Mouse (Mus musculus): Measurements from ENCODE around the gene Sf1. TPM values are rescaled to one million over a fixed set of nuclear protein-coding genes. Genes with fewer than 3 reads are reported as not detected.

The Sf1 gene
- polyA plus RNA-seq, 1 experiment = 159 TPM

DNA sequence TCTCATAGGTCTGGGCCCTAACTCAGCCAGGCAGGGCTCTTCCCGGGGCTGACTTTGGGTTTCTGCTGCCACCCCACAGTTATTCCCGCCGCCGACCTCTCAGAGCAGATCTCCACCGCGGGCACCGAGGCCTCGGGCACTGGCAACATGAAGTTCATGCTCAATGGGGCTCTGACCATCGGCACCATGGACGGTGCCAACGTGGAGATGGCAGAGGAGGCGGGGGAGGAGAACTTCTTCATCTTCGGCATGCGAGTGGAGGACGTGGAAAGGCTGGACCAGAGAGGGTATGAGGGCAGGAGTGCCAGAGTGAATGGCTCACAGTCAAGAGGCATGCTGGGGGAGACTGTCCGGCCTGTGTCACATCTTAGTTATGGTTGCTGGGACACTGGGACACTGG is 30.1 kb downstream of the Sf1 start:
- TF ChIP-seq CTCF (IDR thresholded peaks at IDR 0.05; ENCODE audit: low read depth, low read length) (no peak), POLR2A (IDR thresholded peaks at IDR 0.05; ENCODE audit: borderline replicate concordance, low read depth, low read length) (no peak)
- no peak overlapping the region for H3K4me3 ChIP-seq (ENCODE audit: insufficient read depth, low read length)
- no peaks in the 10 kb centered on the region for H3K4me1 ChIP-seq (ENCODE audit: control insufficient read depth, insufficient read depth, low read length)
- no peak overlapping the region for H3K27ac ChIP-seq (ENCODE audit: insufficient read depth, low read depth, low read length)

DNA sequence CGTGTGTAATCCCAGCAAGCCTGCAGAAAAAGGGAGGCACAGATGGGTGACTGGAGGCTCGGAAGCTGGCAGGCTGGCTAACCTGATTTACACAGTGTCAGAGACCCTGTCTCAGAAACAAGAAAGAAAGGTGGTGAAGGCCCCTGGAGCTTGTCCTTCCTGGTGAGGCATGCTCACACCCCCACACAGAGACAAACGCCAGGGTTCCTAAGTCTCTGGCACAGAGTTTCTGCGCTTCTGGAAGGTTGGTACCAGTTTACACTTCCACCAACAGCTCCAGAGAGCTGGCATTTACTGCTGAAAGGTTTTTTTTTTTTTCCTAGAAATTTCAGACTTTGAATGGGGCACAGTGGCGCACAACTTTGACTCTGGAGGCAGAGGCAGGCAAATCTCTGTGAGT is 32.7 kb downstream of the Sf1 start:
- Histone ChIP-seq H3K27ac (ENCODE audit: insufficient read depth, low read depth, low read length) (no peak overlapping the region), H3K4me3 (ENCODE audit: insufficient read depth, low read length) (no peak overlapping the region), H3K4me1 (ENCODE audit: control insufficient read depth, insufficient read depth, low read length) (0 out of 2 replicates have a peak, but pooled peaks cover 3% of the 10 kb centered on the region)
- TF ChIP-seq CTCF (IDR thresholded peaks at IDR 0.05; ENCODE audit: low read depth, low read length) = no peak

DNA sequence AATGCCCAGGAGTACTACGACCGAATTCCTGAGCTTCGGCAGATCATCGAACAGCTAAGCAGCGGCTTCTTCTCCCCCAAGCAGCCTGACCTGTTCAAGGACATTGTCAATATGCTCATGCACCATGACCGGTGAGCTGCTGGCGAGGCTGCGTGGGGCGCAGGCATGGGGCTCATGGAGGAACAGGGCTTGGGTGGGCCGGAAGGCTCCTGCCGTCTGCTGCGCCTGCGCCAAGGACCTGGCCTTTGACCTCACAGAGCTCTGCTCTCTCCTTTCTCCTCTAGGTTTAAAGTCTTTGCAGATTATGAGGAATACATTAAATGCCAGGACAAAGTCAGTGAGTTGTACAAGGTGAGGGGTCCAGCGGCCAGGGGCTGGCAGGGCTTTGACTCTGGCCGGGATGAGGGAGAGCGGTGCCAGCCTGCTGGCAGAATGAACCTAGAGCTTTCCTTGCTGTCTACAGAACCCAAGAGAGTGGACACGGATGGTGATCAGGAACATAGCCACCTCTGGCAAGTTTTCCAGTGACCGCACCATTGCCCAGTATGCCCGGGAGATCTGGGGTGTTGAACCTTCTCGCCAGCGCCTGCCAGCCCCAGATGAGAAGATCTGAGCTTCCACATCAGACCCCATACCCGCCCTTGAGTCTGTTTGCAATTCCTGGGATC is 34.2 kb downstream of the Sf1 start:
- Histone ChIP-seq H3K4me3 (ENCODE audit: insufficient read depth, low read length) (no peak overlapping the region), H3K4me1 (ENCODE audit: control insufficient read depth, insufficient read depth, low read length) (peaks cover 9% of the 10 kb centered on the region), H3K27ac (ENCODE audit: insufficient read depth, low read depth, low read length) (no peak overlapping the region)
- TF ChIP-seq POLR2A (IDR thresholded peaks at IDR 0.05; ENCODE audit: borderline replicate concordance, low read depth, low read length) = no peak
- no peak for TF ChIP-seq CTCF (IDR thresholded peaks at IDR 0.05; ENCODE audit: low read depth, low read length)

DNA sequence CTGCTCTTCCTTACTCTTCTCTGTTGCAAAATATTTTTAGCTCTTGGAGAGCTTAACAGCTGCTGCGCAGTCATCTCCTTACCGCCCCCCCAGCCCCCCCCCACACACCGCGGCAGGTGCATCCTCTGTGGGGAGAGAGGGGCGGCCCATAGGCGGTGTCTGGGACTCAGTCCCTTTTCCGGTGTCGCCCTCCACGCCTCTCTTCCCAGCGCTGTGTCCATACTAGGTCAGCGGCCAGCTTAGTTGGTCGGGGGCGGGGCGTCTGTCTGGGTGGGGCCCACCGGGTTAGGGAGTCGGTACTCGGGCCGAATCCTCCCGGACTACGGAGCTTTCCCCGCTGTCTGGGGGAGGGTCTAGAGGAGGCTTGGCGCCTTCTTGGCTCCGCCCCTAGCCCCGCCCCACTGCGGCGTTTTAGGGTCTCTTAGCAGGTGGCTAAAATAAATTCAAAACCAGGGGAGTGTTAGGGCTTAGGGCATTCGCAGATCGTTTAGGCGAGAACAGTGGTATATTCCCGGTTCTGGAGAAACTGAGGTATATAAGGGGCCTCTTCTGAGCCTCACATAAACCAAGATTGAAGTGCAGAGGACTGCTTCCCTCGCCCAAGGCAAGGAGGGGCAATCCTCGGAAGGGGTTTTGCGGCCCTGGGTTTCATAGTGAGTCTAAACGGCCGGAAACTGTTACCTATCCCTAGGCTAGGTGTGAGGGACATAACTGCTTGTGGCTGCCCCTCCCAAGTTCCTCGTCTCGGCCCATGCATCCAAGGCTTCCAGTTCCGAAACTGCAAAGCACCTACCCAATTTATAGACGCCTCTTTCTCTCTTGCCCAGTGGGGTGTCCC is 35.2 kb downstream of the Sf1 start:
- Histone ChIP-seq H3K27ac (ENCODE audit: insufficient read depth, low read depth, low read length) (no peak overlapping the region), H3K4me1 (ENCODE audit: control insufficient read depth, insufficient read depth, low read length) (peaks cover 9% of the 10 kb centered on the region)
- TF ChIP-seq CTCF (IDR thresholded peaks at IDR 0.05; ENCODE audit: low read depth, low read length) (no peak), POLR2A (IDR thresholded peaks at IDR 0.05; ENCODE audit: borderline replicate concordance, low read depth, low read length) (no peak)

DNA sequence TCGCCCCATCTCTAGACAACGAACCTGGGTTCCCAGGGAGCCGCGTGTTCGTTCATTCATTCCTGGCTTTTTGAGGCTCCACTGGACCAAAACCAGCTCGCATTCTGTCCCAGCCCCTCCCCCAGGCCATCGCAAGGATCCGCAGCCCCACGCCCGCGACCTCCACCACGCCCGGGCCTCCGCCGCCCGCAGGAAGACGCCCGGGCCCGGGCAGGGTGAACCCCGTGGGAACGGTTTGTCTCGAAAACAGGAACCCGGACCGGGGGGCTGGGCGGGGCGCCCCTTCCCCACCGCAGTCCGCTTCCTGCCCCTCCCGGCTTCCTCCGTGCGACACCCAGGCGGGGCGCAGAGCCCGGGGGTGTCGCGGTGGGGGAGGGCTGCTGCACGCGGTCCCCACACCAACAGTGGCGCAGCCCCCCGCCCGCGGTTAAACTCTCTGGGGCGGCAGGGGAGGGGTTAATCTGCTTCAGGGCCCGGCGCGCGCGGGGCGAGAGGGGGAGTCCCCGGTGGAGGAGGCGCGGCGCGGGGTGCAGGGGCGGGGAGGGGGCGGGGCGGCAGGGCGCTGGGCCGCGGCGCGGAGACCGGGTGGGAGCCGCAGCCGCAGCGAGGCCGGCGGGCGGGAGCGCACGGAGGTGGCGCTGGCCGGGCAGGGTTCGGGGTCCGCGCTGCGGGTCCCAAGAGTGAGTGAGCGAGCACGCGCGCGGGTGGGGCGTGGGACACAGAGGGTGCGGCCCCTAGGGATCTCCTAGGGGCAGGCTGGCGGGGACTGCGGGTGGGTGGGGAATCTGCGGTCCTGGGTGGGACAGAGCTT is 36.0 kb downstream of the Sf1 start, which contains the start of gene Rasgrp2:
TSS of gene Rasgrp2 (plus strand) at position 56 of the 811 bp plus-strand sequence.
- TF ChIP-seq CTCF (IDR thresholded peaks at IDR 0.05; ENCODE audit: low read depth, low read length) (no peak), POLR2A (IDR thresholded peaks at IDR 0.05; ENCODE audit: borderline replicate concordance, low read depth, low read length) (no peak)
- Histone ChIP-seq H3K27ac (ENCODE audit: insufficient read depth, low read depth, low read length) (no peak within 1 kb of the TSS), H3K4me3 (ENCODE audit: insufficient read depth, low read length) (peak within 1 kb of the TSS; percentile 48), H3K4me1 (ENCODE audit: control insufficient read depth, insufficient read depth, low read length) (peaks cover 9% of the 10 kb centered on the region)

More for the DNA sequence above, 35.2 kb downstream of the Sf1 start:
- H3K4me3 ChIP-seq (ENCODE audit: insufficient read depth, low read length) = peak overlapping the region; percentile 48

DNA sequence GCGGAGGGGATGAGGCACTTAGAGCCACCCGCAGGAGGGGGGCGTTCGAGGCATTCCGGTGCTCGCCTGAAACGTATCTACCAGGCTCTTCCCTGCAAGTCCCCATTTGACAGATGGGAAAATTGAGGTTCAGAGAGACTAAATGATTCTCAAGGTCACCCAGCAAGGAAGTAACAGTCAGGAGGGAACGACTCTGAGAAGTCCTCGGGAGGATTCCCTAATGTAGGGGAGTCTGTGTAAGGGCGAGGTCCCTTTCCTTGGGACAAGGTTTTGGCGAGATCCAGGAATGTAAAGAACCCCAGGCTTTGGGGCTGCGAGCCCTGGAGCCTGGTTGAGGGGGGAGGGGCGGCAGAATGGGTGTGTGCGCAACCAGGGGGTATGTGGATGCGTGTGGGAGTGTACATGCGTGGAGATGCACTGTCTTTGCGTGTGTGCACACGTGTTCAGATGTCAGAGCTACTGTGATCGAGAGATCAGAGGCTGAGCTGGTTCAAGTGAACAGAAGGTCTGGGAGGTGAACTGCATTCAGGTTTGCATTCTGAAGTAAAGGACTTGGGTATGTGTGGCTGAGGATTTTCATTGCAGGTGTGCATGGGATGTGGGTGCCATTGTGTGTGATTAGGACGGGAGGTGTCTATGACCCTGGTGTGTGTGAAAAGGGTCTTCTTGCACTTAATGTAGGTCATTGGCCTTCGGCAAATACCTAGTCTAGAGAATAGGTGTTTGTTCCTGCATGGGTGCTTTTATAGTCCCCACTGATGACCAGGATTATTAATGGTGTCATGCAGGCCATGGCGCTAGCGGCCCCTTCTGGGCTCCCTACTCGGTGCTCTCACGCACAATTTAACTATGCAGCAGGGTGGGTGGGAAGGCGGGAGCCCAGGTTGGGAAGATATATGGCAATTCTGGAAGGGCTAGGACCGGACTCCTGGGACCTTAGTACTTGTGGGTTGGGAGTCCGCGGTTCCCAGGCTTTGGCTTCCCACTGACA is 36.9 kb downstream of the Sf1 start:
- Histone ChIP-seq H3K4me1 (ENCODE audit: control insufficient read depth, insufficient read depth, low read length) (peaks cover 9% of the 10 kb centered on the region), H3K4me3 (ENCODE audit: insufficient read depth, low read length) (no peak overlapping the region), H3K27ac (ENCODE audit: insufficient read depth, low read depth, low read length) (no peak overlapping the region)
- TF ChIP-seq CTCF (IDR thresholded peaks at IDR 0.05; ENCODE audit: low read depth, low read length) = no peak
- TF ChIP-seq POLR2A (IDR thresholded peaks at IDR 0.05; ENCODE audit: borderline replicate concordance, low read depth, low read length) = no peak

DNA sequence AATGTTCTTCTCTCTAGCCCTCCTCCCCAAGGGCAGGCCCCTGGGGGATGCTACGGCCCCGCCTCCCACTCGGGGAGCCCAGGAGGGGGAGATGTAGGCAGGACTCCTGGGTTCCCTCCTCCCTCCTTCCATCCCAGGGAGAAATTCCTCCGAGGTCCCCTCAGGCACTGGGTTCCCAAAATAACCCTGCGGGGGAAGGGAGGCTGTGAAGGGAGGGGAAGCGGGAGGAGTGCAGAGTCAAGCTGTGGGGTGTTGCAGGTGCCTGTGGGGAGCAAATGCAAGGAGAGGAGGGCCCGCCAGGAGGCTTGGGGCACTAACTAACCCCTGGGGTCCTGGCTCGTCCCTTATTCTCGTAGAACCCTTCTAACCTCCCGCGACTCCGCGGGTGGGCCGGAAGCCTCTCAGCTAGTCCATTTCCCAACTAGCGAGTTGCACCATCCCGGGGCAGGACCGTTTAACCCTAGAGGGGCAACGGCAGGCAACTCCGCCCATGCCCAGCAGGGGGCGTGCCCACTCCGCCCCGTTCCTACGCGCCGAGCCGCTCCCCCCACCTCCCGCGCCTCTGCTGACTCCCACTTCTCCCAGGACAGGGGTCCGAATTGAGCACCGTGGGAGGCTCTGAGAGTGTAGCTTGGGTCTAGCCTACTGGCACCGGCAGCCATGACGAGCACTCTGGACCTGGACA is 37.8 kb downstream of the Sf1 start:
- H3K27ac ChIP-seq (ENCODE audit: insufficient read depth, low read depth, low read length) = no peak overlapping the region
- peaks cover 9% of the 10 kb centered on the region for H3K4me1 ChIP-seq (ENCODE audit: control insufficient read depth, insufficient read depth, low read length)

DNA sequence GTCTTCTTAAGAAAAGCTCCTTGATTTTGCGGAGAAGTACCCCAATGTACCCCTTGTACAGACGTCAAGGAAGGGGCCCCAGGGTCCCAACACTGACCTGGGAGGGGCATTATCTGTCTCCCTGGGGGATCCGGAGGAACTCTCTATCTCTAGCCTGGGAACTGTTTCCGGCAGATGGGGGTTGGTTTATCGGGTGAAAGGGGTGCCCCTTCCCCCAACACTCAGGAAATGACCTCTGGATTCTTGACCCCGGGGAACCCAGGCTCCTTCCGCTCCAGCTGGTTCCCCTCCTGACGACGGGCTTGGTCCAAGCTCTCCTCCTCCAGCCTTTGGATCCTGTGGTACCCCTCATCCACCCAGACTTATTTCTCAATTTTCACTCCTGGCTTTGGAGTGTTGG is 38.5 kb downstream of the Sf1 start:
- TF ChIP-seq POLR2A (IDR thresholded peaks at IDR 0.05; ENCODE audit: borderline replicate concordance, low read depth, low read length) (no peak), CTCF (IDR thresholded peaks at IDR 0.05; ENCODE audit: low read depth, low read length) (no peak)
- H3K4me3 ChIP-seq (ENCODE audit: insufficient read depth, low read length) = peak overlapping the region; percentile 56
- peaks cover 9% of the 10 kb centered on the region for H3K4me1 ChIP-seq (ENCODE audit: control insufficient read depth, insufficient read depth, low read length)
- no peak overlapping the region for H3K27ac ChIP-seq (ENCODE audit: insufficient read depth, low read depth, low read length)

More for the DNA sequence above, 37.8 kb downstream of the Sf1 start:
- peak overlapping the region; percentile 56 for H3K4me3 ChIP-seq (ENCODE audit: insufficient read depth, low read length)
- TF ChIP-seq CTCF (IDR thresholded peaks at IDR 0.05; ENCODE audit: low read depth, low read length) (peak; percentile 61), POLR2A (IDR thresholded peaks at IDR 0.05; ENCODE audit: borderline replicate concordance, low read depth, low read length) (no peak)

All from bone marrow macrophage, adult 2 months (primary cell).